Mouse (Mus musculus) liver, postnatal 0 days (tissue): ENCODE measurements around the gene Slfnl1.

ENCODE experiments used
- CTCF ChIP-seq: sonication (generic); IDR thresholded peaks from 2 replicates; pipeline ENCODE4 v1.5.1; 2016; ENCODE audit warnings: antibody characterized with exemption, low read depth
- EP300 ChIP-seq: IDR thresholded peaks from 2 replicates; pipeline ENCODE4 v1.6.1; 2016; ENCODE audit warnings: antibody characterized with exemption, low read depth, mild to moderate bottlenecking

GRCm38 (mm10) chr4:120511203-120511602 is 20.8 kb upstream of the Slfnl1 start:
- TF ChIP-seq CTCF = no peak
- TF ChIP-seq EP300 = no peak
